Mouse (Mus musculus): Measurements from ENCODE around the gene Lrrfip1.

The Lrrfip1 gene

DNA sequence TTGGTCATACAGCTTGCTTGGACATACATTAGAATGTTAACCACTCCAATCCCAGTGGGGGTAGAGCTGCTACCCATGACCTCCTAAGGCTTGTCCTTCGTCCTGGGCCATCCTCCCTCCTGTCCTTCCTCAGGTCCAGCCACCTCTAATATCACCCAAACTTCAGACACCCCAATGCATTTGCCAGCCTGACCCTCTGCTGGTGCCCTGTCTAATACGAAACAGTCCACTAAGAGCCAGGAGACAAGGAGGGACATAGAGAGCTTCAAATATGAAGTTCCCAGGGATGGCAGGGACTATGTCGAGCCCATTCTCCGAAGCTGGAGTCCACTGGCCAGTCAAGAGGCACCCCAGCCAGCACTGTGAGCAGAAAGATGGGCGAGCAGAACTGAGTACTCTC lies 896 bp upstream of the Lrrfip1 start:
- DNase-seq (ENCODE audit: inconsistent age in 2 of 2, low spot score in 1 of 2) = no peak

DNA sequence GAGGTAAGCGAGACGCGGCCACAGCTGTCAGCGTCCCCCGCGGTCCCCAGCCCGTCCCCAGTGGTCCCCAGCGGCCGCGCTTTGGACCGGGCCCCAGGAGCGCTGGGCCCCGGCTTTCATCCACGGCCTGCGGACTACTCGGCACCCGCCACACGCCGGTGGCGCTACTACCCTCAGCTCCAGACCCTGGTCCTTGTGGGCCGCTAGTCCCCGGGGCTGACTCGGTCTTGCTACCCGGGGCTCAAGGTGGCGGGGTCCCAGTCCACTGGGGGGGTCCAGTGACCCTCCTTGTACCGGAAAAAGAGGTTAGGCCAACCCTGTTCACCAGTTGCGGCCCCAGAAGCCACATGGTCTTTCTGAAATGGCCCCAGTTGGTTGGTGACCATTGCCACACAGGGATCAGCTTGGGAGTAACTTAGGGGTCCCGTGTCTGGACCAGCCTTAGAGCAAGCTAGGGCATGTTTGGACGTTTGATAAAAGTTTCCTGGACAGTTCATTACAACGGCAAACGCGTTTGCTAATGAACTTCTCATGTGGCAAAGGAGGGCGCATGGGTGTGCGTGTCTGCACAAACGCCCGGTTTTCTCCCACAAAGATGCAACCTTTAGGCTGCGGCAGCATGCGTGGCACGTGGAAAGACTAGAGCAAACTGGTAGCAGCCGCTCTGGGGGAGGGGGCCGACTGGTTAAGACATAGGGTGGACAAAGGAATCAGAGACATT lies 514 bp downstream of the Lrrfip1 start:
- DNase-seq (ENCODE audit: inconsistent age in 2 of 2, low spot score in 1 of 2) = no peak

DNA sequence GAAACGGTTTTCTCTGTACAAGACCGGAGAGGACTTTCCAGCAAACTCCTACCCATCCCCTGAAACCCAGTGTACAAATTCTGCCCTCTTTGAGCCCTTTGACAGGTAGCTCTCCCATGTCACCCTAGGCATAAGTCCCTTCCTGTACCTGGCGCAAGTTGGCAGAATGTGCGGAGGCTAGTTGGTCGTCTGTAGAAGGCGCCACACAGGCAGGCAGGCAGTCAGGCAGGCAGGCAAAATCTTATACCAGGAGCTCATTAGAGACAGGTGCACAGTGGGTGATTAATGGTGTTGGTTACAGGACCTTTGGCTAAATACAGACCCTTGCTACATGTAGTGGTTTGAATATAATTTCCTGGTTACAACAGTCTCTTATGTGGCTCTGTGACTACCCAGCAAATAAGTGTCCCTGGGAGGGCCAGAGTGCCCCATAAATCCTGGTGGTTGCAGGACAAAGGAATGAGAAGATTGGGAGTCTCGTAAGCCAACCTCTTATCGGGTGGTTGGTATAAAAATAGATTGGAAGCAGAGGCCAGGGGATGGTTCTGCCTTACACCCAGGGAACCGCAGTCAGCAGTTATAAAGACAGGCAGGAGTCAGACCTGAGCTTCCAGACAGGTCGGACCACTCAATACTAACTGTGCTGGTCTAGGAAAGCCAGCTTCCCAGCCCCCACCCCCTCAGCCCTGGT lies 1.5 kb downstream of the Lrrfip1 start:
- peak in 1 of 2 experiments; percentile 75 for DNase-seq (ENCODE audit: inconsistent age in 2 of 2, low spot score in 1 of 2)

DNA sequence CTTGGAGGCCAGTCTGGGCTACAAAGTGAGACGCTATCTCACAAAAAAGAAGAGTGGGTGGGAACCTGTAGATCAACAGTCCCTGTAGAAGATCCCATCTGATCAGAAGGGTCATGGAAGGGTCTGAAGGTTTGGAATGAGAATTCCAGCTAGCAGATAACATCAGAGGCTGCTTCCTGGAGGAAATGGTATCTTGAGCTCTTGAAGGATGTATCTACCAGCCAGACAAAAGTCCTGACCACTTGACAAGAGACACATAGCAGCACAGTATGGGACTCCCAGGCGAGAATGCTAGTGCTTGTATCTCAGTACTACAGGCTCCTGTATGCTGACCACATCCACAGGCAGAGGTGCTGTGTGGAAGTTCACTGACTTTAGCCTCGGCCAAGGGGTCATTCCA lies 2.6 kb downstream of the Lrrfip1 start:
- DNase-seq (ENCODE audit: inconsistent age in 2 of 2, low spot score in 1 of 2) = peak in 1 of 2 experiments; percentile 34

DNA sequence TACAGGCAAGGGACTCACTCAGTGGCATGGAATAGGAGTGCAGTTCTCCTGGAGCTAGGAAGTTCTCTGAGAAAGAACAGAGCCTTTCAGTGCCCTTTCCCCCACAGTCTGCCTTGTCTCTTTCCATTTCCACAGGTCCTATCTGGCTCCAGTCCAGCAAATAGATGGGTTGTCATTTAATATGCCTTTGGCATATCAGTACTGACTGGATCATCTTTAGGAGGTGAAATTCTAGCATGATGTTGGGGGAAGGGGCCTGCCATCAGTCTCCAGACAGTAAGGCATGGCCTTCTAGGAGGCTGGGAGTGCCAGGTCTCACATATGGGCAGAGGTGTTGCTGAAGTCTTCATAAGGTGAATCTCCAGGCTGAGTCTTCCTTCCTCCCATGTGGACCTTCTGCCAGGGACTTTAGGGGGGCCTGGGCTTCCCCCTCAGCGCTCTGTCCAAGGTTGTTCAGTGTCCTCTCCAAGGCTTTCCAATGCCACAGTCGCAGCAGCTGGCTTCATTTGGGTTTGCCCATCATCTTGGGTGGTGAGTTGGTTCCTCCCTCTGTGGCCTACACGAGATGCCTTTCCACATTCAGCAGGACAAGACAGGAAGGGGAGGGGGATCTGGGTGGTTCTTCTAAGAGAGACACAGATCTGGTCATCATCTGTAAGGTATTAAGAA lies 3.5 kb downstream of the Lrrfip1 start:
- DNase-seq (ENCODE audit: inconsistent age in 2 of 2, low spot score in 1 of 2) = peak in 1 of 2 experiments; percentile 61

DNA sequence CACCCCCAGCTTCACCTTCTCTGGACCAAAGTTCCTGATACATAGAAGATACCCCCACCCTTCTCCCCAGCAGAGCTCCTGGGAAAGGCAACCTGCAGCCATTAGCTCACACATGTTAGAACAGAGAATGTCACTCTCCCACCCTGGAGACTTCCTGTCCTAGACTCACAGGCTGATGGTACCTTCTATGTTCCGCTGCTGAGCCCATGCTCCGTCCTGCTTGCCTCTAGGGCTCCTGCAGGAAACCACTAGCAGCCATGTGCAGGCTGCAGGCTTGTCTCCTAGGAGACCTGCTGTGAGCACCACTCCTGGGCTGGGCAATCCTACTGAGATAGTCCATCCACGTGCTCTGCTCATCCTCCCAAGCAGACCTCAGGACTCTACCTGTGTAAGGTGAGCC lies 4.1 kb downstream of the Lrrfip1 start:
- peak in 1 of 2 experiments; percentile 26 for DNase-seq (ENCODE audit: inconsistent age in 2 of 2, low spot score in 1 of 2)

DNA sequence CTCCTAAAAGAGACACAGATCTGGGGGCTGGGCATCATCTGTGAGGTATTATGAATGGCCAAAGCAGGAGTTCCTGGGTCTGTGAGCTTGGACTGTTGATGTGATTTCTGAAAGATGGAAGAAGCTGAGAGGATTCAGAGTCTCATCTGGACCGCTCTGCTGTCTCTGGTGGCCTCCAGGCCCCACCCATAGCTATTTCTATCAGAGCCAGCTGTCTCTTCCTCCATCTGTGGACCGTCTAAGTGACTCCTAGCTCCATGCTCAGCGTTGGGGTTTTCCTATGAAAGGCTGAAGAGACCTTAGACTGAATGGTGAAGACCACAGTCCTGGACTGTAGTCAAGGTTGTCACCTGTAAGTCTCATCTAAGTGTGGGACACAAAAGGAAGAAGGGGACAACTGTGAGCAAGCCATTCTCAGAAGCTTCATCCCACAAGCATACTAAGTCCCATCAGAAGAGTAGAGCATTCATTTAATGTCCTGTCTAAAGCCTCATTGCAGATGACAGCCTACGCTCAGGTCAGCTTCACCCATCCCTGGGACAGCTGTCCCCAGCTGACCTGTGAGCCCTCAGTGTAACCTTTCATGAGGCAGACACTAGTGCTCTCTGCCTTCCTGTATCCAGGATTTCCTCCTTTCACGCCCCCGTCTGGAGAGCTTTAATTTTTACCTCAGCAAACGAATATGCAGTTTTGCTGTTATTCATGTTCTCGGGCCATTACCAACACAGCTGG lies 5.2 kb downstream of the Lrrfip1 start:
- DNase-seq (ENCODE audit: inconsistent age in 2 of 2, low spot score in 1 of 2) = no peak

DNA sequence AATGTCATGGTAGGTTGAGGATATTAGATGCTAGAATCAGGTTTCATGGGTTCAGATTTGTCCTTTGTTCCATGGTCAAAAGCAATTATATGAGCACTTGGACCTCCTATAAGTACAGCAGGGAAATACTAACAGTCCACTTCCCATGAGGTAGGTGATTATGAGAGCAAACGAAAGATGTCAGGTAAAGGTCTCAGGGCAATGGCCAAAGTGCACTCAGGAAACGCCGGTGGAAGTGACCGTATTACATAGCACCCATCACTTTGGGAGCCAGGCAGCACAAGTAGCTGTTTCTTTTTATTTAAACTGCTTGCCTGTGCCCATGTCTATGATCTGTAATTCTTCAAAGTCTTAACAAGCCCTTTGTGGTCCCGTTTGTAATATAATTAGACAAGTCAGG lies 7.5 kb downstream of the Lrrfip1 start:
- no peak for DNase-seq (ENCODE audit: inconsistent age in 2 of 2, low spot score in 1 of 2)

DNA sequence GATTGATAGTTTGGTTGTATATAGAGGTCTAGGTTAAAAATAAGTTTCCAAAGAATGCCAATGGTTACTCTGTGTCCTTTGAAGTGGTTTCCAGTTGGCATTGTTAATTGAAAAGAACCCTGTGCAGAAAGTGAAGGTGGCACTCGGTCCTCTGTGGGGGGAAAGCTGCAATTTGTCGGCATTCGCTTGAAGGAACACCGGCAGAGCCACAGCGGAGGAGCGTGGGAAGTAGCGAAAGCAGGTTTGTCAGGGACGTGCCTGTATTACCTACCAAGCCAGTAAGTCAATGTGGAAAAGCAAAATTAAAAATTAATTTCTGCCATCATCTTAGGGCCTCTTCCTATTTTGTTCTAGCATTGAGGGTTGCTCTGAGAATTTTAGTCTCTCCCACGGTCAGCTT lies 8.2 kb downstream of the Lrrfip1 start:
- DNase-seq (ENCODE audit: inconsistent age in 2 of 2, low spot score in 1 of 2) = peak in 1 of 2 experiments; percentile 45

DNA sequence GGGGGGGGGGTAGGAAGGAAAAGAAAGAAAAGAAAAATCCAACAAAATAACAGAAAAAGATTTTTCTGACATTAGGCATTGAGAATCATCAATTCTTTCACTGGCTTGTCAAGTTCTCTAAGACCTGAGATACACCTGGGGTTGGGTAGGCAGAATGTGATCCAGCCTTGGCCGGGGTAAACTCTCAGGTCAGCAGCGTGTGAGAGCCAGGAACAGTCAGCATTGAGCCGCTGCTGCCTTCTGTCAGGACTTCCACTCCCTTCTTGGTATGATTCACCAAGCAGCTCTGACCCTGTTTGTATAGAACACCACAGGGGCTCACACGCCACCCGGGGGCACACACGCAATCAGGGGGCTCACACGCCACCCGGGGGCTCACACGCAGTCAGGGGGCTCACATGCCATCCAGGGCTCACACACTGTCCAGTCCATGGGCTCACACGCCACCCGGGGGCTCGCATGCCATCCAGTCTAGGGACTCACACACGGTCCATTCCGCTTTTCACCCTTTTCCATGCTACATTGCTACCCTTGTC lies 9.7 kb downstream of the Lrrfip1 start:
- DNase-seq (ENCODE audit: inconsistent age in 2 of 2, low spot score in 1 of 2) = peak in 1 of 2 experiments; percentile 36

DNA sequence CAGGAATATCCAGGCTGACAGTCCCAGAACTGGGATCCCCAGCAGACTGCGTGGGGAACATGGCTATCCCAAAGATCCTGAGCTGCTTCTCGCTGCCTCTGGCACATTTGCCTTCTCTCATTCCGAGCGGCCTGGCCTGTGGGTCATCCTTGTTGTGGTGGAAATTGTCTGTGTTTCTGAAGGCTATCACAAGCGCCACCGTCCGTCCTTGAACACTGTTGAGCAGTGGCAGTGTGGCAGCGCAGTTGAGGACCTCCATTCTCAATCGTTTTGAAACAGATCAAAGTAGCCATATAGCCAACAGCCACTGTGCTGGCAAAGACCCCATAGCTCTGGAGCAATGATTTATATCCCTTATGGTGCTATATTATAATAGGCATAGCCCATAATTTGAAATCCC lies 10.2 kb downstream of the Lrrfip1 start:
- peak; percentile 31 to 65 for DNase-seq (ENCODE audit: inconsistent age in 2 of 2, low spot score in 1 of 2)

DNA sequence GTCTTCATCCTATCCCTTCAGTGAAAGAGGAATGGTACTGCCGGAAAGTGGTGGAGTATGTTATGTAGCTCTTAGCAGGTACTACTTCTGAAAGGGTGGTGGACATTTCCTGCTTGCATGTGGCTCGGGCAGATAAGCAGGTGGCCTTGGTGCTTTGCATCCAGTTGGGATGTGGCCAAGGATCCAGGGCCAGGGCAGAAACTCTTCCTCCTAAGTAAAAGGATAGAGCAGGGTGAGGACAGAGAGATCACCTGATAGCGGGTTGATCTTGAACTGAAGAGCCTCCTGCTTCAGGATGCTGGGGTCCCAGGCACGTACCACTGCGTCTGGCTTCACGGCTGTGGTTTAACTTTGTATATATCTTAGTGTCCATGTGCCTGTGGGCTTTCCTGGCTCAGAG lies 10.7 kb downstream of the Lrrfip1 start:
- peak; percentile 76 to 85 for DNase-seq (ENCODE audit: inconsistent age in 2 of 2, low spot score in 1 of 2)

DNA sequence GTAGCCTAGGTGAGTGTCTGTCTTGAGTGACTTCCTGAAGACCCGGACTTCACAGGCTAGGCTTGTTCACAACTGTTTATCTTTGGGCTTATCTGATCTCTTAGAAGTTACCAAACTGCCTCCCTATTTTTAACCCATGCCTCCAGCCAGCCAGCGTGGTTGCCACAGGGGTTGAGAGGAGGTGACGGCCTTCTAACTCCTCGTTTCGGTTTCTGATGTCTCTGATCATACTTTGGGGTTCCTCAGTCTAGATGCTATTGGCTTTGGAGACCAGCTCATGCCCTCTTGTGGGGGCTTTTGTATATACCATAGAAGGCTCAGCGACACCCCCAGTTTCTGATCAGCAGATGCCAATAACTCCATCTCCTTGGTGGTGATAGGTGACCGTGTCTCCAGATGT lies 11.7 kb downstream of the Lrrfip1 start:
- DNase-seq (ENCODE audit: inconsistent age in 2 of 2, low spot score in 1 of 2) = peak; percentile 2 to 34

DNA sequence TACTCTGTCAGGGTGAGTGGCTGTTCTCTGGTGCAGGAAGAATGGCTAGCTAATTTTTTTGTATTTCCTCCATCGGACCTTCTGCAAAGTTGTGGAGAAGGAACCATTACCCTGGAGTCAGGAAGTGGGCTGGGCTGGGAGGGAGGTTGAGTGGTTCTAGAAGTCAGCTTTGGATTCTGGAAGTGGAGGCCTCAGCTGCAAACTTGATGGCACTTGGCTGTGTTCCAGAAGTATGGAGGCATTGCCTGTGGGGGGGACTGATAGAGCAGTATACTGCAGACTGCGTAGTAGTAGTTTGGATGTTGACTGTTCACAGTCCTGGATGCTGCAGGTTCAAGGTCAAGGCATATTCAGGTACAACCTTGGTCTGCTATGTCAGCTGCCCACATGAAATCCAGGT lies 12.2 kb downstream of the Lrrfip1 start:
- DNase-seq (ENCODE audit: inconsistent age in 2 of 2, low spot score in 1 of 2) = peak; percentile 7 to 38

DNA sequence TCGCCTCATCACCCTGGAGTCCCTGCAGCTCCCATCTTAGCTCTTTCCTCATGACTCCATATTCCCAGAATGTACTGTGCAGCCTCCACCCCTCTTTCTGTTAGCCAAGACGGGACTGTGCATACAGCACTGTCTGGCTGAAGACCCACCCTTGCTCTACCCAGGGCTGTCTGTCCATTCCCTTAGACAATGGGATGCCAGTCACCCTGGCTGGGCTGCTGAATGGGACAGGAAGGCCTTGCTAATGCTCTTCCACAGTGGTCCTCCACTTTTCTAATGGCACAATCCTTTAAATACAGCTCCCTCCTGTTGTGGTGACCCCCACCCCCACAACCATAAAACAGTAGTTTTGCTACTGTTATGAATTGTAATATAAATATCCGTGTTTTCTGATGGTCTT lies 12.8 kb downstream of the Lrrfip1 start:
- peak; percentile 3 to 26 for DNase-seq (ENCODE audit: inconsistent age in 2 of 2, low spot score in 1 of 2)

DNA sequence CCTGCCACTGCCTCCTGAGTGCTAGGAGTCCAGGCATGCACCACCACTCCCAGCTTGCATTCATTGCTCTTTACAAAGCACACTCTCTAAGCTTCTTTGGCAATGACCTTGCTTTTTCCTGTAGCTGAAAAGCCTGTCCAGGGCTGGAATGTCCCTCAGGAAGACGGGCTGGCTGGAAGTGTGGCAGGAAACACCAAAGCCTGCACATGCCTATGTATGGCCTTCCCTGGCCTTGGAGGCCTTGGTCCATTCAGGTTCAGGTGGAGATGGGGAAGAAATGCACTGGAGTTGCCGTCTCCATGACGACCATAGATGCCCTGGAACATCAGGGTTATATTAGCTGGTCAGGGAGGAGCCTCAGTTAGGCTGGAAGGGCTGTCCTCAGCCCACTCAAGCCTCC lies 15.3 kb downstream of the Lrrfip1 start:
- peak; percentile 33 to 66 for DNase-seq (ENCODE audit: inconsistent age in 2 of 2, low spot score in 1 of 2)

DNA sequence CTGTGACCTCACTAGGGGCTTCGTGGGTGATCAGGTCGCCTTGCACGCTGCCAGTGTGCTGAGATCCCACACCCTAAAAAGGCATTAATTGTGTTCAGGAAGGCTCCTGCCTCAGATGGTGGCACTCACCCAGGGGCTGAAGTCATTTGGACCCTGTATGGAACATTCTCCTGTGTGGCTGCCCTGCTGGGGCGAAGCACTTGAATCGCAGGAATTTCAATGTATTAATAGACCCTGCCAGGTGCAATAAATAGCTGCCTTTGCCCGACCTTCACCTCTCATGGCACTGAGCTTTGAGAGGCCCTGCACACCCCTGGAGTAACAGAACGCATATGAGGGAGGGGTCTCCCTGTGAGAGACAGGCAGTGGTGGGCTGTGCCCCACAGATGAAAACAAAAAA lies 17.0 kb downstream of the Lrrfip1 start:
- peak in 1 of 2 experiments; percentile 8 for DNase-seq (ENCODE audit: inconsistent age in 2 of 2, low spot score in 1 of 2)

DNA sequence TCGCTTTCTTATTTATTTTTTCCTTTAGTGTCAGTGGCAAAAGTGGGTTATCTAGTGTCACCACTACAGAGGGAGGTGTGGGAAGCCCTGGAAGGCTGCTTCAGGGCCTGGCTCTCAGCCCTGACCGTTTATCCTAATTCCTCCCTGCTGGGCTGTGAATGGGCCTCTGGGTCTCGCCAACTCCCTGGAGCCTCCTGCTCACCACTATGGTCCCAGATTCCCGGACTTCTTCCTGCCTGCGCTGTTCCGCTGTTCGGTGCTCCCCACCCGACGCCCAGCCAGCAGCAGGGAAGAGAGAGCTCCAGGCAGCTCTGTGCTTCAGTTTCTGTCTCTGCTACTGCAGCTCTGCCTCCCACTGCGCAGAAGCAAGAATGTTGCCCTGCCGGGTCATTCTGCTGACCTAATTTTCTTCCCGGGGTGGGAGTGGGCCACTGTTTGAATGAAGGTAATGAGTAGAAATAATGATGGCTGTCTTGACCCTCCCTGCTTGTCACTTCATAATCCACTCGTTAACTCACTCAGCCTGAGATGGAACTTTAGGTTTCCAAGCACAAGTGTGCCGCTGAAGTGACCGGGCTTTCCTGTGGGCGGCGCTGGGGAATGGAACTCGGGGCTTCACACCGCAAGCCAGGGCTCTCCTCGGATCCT lies 18.7 kb downstream of the Lrrfip1 start:
- peak in 1 of 2 experiments; percentile 64 for DNase-seq (ENCODE audit: inconsistent age in 2 of 2, low spot score in 1 of 2)

DNA sequence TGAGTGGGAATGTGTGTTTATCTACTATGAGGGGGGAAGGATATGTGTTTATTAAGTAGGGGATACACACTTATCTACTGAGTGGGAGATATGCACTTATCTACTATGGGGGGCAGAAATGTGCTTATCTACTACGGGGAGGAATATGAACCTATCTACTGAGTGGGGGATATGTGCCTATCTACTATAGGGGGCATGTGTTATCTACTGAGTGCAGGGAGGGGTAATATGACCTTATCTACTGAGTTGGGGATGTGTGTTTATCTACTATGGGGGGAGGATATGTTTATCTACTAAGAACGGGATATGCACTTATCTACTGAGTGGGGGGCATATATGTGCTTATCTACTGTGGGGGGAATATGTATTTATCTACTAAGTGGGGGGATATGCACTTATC lies 20.8 kb downstream of the Lrrfip1 start:
- no peak for DNase-seq (ENCODE audit: inconsistent age in 2 of 2, low spot score in 1 of 2)

DNA sequence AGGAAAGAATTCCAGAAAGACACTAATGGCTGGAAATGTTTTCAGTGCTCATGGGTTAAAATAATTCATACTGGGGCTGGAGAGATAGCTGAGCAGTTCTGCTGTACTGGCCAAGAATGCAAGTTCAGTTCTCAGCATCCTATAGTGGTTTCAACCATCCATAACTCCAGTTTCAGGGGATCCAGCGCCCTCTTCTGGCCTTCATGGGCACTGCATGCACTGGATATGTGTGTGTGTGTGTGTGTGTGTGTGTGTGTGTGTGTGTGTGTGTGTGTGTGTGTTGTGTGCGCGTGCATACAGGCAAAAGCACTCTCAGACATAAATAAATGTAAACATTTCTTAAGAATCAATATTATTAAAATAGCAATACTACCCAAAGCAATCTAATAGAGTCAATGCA lies 22.8 kb downstream of the Lrrfip1 start:
- no peak for DNase-seq (ENCODE audit: inconsistent age in 2 of 2, low spot score in 1 of 2)

Data from adrenal gland, adult (tissue).